Mouse (Mus musculus) embryonic facial prominence, embryonic 15.5 days (tissue): ENCODE measurements around the gene Gm26938. TPM values are rescaled to one million over a fixed set of nuclear protein-coding genes. Genes with fewer than 3 reads are reported as not detected.

Experiments
- microRNA-seq: library from miRNA; unstranded; fragments of <30 nt; microRNA quantifications from one replicate; pipeline ENCODE4, GENCODE M21; 2016; ENCODE audit warnings: borderline number of aligned reads
- polyA plus RNA-seq: library from polyadenylated mRNA; unstranded; fragments of >200 nt; fragmentation: Nextera tagmentation; extraction: Ambion mirVana; gene quantifications from 2 replicates; pipeline ENCODE4 v1.2.1, GENCODE M21; 2015

Gm26938 gene
- polyA plus RNA-seq, 1 experiment from 2014 or later: not detected

Small RNA genes lying within 50 kb of the gene (microRNA-seq; reads per million reads assigned to microRNA genes)
- gene Mir7037: not detected

Other genes starting within 250 kb of the Gm26938 start
- gene Micall2, start 90.1 kb downstream of the Gm26938 start, polyA plus RNA-seq: 5.7 and 7.7 TPM in 2 replicates
- gene Ints1, start 50.7 kb downstream of the Gm26938 start, polyA plus RNA-seq: 23.0 and 23.7 TPM in 2 replicates
- gene Mafk, start 34.9 kb downstream of the Gm26938 start, polyA plus RNA-seq: 11.6 and 11.7 TPM in 2 replicates
- gene Tmem184a, start 6.5 kb downstream of the Gm26938 start, polyA plus RNA-seq: 10.7 and 12.2 TPM in 2 replicates
- 61.0 and 63.2 TPM in 2 replicates for gene Psmg3, start 478 bp upstream of the Gm26938 start, polyA plus RNA-seq
- gene Elfn1, start 81.5 kb upstream of the Gm26938 start, polyA plus RNA-seq: 2.0 and 2.5 TPM in 2 replicates